Mouse (Mus musculus): ENCODE results near the gene Hist1h2be.
"Not testable (repeated sequence)": the region's sequence is repeated elsewhere in the genome, so short reads cannot be mapped to it uniquely, and the experiment has no call there.

GRCm38 (mm10) chr13:23622175-23622671 is 1.3 kb upstream of the Hist1h2be start, which contains the start of gene Hist1h1e:
- not testable (repeated sequence) for TF ChIP-seq CTCF (IDR thresholded peaks at IDR 0.05; ENCODE audit: borderline replicate concordance, insufficient read depth, low read length)
- peak; percentile 96 for TF ChIP-seq POLR2A (IDR thresholded peaks at IDR 0.05; ENCODE audit: low read depth, low read length)

Data from embryonic fibroblast, embryonic 13.5 days (primary cell).